Mouse (Mus musculus) stomach, embryonic 16.5 days (tissue): ENCODE measurements around the gene Mlst8. TPM values are rescaled to one million over a fixed set of nuclear protein-coding genes. Genes with fewer than 3 reads are reported as not detected.
"Not testable (repeated sequence)": the region's sequence is repeated elsewhere in the genome, so short reads cannot be mapped to it uniquely, and the experiment has no call there.

Source experiments
- ATAC-seq: fragments of 200-750 bp; cut with Nextera tagmentation; 2 replicates; pipeline ENCODE4 v1.8.0; 2017; ENCODE audit warnings: moderate number of reproducible peaks, moderate TSS enrichment; ENCODE audit not compliant: insufficient read depth, low FRiP score
- H3K27ac ChIP-seq: fragments of 300-500 bp; sonication (generic); 2 replicates; pipeline ENCODE4 v1.5.1; 2014; ENCODE audit warnings: low read length
- H3K27me3 ChIP-seq: fragments of 300-500 bp; sonication (generic); 2 replicates; pipeline ENCODE4 v1.6.1; 2014; ENCODE audit warnings: low read length, control low read depth, mixed read lengths; ENCODE audit not compliant: control insufficient read depth, insufficient read depth
- H3K36me3 ChIP-seq: fragments of 300-500 bp; sonication (generic); 2 replicates; pipeline ENCODE4 v1.6.1; 2014; ENCODE audit warnings: low read length; ENCODE audit not compliant: control insufficient read depth, insufficient read depth
- H3K4me1 ChIP-seq: fragments of 300-500 bp; sonication (generic); 2 replicates; pipeline ENCODE4 v1.6.1; 2014; ENCODE audit warnings: low read length, control low read depth, mixed read lengths; ENCODE audit not compliant: control insufficient read depth, insufficient read depth
- H3K4me2 ChIP-seq: fragments of 300-500 bp; sonication (generic); 2 replicates; pipeline ENCODE4 v1.6.1; 2014; ENCODE audit warnings: low read depth, low read length, mixed read lengths
- H3K4me3 ChIP-seq: fragments of 300-500 bp; sonication (generic); replicated peaks from 2 replicates; pipeline ENCODE4 v1.5.1; 2014; ENCODE audit warnings: mild to moderate bottlenecking, low read length
- H3K9ac ChIP-seq: fragments of 300-500 bp; sonication (generic); 2 replicates; pipeline ENCODE4 v1.6.1; 2014; ENCODE audit warnings: low read length
- H3K9me3 ChIP-seq: fragments of 300-500 bp; sonication (generic); replicated peaks from 2 replicates; pipeline ENCODE4 v1.6.1; 2016; ENCODE audit warnings: low read length, control low read depth; ENCODE audit not compliant: control insufficient read depth
- WGBS: fragments of 180-500 bp; shearing (Covaris S2); extraction: QIAGEN DNeasy Blood & Tissue Kit; methylation state at CpG from one replicate; pipeline ENCODE4 v1.1.7; 2014; 5-methylcytosine and 5-hydroxymethylcytosine counted together
- polyA plus RNA-seq: library from polyadenylated mRNA; unstranded; fragments of >200 nt; fragmentation: Nextera tagmentation; extraction: Ambion mirVana; gene quantifications from 2 replicates; pipeline ENCODE4 v1.2.1, GENCODE M21; 2015

Mlst8 gene
- polyA plus RNA-seq, 1 experiment from 2014 or later: 29.0 TPM

DNA sequence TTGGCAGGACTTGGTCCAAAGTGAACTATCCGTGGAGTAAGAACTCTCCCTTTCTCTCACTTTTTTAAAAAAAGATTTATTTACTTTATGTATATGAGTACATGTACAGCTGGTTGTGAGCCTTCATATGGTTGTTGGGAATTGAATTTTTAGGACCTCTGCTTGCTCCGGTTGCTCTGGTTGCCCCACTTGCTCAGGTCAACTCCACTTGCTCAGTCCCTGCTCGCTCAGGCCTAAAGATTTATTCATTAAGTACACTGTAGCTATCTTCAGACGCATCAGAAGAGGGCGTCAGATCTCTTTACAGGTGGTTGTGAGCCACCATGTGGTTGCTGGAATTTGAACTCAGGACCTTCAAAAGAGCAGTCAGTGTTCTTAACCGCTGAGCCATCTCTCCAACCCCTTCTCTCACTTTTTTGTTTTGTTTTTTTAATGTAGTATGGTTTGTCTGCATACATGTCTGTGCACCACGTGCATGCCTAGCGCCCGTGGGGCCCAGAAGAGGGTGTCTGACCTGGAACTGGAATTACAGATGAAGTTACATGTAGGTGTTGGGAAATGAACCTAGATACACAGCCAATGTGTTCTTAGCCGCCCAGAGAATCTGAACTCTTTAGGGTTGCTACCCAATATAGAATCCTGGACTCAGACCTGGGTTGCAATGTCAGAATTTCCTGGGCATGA, 23.2 kb downstream of the Mlst8 start:
- Histone ChIP-seq H3K4me2 (peak overlapping the region; percentile 47), H3K4me1 (peaks cover 13% of the 10 kb centered on the region), H3K27ac (peak overlapping the region; percentile 46), H3K4me3 (peak overlapping the region; percentile 90)
- not testable (repeated sequence) for H3K9ac ChIP-seq, H3K9me3 ChIP-seq, H3K27me3 ChIP-seq, H3K36me3 ChIP-seq
- peak; percentile 4; the same call in 1 of the 2 replicates for ATAC-seq
- 49% methylated on average over 10 of the region's 10 CpGs for WGBS

DNA sequence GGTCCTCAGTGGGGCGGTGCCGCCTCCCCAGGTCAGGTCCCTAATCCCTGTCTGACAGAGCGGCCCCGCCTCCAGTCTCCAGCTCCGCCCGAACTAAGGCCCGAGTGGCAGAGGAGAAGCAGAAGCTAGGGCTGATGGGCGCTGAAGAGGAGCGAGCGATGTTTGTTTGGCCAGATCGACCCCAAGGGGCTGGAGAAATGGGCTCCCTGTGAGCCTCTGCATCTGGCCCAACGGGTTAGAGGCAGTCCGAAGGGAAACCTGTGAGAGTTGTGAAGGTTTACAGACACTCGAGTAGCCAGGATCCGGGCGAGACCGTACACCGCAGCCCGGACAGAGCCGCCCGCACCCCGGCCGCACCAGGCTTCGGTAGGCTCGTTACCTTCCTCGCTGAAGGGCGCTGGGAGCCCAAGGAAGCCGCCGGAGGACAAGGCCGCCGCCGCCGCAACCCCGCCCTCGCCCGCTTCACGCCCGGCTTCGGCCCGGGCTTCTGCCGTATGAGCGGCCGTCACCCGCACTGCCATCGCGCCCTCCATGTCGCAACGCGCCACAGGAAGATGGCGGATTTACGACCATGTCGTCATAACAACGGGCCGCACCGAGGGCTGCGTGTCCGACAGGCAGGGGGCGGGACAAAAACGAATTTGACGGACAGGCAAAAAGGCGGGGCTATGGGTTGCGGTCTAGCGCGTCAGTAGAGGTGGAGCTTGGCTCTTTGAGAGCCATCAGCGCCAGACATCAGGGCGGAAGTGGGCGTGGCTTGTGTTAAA, 23.9 kb downstream of the Mlst8 start:
- peak; percentile 93 for ATAC-seq
- H3K27me3 ChIP-seq: no peaks in the 10 kb centered on the region
- no peaks in the 10 kb centered on the region for H3K9me3 ChIP-seq
- peak overlapping the region; percentile 90 for H3K4me3 ChIP-seq
- no peaks in the 10 kb centered on the region for H3K36me3 ChIP-seq
- H3K4me2 ChIP-seq: peak overlapping the region; percentile 84
- H3K27ac ChIP-seq: peak overlapping the region; percentile 99
- peak overlapping the region; percentile 94 for H3K9ac ChIP-seq
- under 1% methylated on average over 67 of the region's 67 CpGs for WGBS
- peaks cover 13% of the 10 kb centered on the region for H3K4me1 ChIP-seq

DNA sequence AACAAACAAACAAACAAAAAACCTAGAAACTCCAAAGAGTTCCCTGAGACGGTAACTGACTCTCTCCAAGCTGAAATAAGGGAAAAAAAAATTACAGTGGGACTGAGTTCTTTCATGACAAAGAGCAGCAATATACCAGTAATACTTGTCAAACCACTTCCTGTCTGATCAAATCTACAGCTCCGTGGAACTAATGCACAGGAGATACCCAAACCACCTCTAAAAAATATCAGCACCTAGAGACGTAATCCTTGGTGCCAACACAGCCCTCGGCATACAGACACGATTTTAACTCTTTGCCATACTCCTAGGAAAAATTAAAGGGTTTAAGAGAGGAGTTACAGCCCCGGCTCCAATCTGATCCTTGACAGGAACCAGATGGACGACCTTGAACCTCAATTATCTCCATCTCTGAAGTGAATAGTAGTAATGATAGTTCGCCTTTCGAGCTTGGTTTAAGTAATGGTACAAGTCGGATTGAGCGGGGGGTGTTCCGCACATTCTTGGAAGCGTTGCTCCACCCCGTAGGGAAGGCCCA, 24.6 kb downstream of the Mlst8 start:
- Histone ChIP-seq H3K9me3 (no peaks in the 10 kb centered on the region), H3K9ac (peak overlapping the region; percentile 94), H3K27ac (peak overlapping the region; percentile 99), H3K36me3 (peaks cover 3% of the 10 kb centered on the region; the same call in 1 of the 2 replicates), H3K4me2 (peak overlapping the region; percentile 84), H3K4me1 (peaks cover 13% of the 10 kb centered on the region), H3K27me3 (no peaks in the 10 kb centered on the region), H3K4me3 (peak overlapping the region; percentile 90)
- no peak for ATAC-seq
- WGBS: 2% methylated on average over 14 of the region's 14 CpGs

DNA sequence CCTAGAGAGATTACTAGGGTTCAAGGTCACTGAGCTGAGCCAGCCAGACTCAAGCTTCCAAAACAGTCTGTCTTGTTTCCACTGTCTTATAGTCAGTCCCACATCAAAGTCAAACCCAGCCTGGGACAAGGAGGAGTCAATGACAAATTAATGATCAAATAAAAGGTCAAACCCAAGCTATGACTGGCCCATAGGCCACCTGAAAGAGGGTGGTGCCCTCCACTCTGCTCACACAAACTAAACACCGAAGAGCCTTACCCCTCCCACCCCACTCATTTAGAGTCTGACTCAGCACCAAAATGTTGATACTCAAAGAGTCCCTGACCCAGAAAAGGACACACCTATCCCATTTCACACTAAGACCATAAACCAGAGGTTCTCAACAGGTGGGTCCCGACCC, 25.5 kb downstream of the Mlst8 start:
- Histone ChIP-seq H3K4me2 (peak overlapping the region; percentile 84), H3K36me3 (peaks cover 11% of the 10 kb centered on the region; the same call in 1 of the 2 replicates), H3K4me1 (peaks cover 13% of the 10 kb centered on the region), H3K4me3 (no peak overlapping the region), H3K27ac (peak overlapping the region; percentile 99; the same call in 1 of the 2 replicates), H3K9me3 (no peaks in the 10 kb centered on the region), H3K27me3 (no peaks in the 10 kb centered on the region), H3K9ac (no peak overlapping the region)
- 64% methylated on average over 2 of the region's 2 CpGs for WGBS
- ATAC-seq: no peak

DNA sequence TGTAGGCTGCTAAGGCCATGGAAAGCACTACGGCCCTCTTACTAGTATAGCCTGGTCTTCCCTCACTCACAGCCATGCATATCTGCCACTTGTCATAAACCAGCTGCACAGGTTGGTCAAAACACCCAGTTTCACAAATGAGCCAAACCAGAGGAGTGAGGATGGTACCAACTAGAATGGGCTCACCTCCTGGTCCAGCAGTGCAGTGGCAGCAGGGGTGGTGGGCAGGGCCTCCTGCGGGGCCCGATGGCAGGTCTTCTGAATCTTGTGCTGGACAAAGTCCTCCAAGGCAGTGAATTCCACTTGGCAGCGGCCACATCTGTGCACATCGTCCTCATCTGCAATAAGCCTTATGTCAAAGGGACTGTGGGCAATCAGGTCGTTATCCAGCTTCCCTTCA, 27.7 kb downstream of the Mlst8 start:
- peaks cover 24% of the 10 kb centered on the region; the same call in 1 of the 2 replicates for H3K36me3 ChIP-seq
- H3K9me3 ChIP-seq: no peaks in the 10 kb centered on the region
- H3K4me3 ChIP-seq: no peak overlapping the region
- H3K9ac ChIP-seq: no peak overlapping the region
- H3K27me3 ChIP-seq: no peaks in the 10 kb centered on the region
- 89% methylated on average over 6 of the region's 6 CpGs for WGBS
- no peak for ATAC-seq
- H3K4me1 ChIP-seq: peaks cover 13% of the 10 kb centered on the region
- H3K4me2 ChIP-seq: no peak overlapping the region
- no peak overlapping the region for H3K27ac ChIP-seq

DNA sequence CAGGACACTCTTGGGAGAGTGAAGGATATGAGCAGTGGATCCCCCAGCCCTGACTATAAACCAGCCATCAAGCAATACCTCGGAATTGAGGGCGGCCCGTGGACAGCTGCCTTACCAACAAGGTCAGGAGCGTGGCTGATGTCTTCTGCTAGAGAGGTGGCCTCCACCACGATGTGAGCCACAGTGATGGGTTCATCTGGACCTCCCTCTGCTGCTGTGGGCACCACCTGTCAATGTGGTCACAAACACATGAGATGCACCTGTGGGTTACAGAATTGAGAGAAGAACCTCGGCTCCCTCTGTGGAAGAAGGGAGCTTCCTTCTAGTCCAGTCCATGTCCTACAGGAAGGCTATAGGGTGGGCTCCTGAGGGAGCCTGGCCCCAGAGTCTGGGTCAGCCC, 29.4 kb downstream of the Mlst8 start:
- 92% methylated on average over 6 of the region's 6 CpGs for WGBS
- Histone ChIP-seq H3K4me1 (peaks cover 13% of the 10 kb centered on the region), H3K27me3 (no peaks in the 10 kb centered on the region), H3K9me3 (no peaks in the 10 kb centered on the region), H3K4me3 (no peak overlapping the region), H3K9ac (no peak overlapping the region), H3K27ac (no peak overlapping the region), H3K4me2 (no peak overlapping the region), H3K36me3 (peaks cover 35% of the 10 kb centered on the region; the same call in 1 of the 2 replicates)
- ATAC-seq: no peak

DNA sequence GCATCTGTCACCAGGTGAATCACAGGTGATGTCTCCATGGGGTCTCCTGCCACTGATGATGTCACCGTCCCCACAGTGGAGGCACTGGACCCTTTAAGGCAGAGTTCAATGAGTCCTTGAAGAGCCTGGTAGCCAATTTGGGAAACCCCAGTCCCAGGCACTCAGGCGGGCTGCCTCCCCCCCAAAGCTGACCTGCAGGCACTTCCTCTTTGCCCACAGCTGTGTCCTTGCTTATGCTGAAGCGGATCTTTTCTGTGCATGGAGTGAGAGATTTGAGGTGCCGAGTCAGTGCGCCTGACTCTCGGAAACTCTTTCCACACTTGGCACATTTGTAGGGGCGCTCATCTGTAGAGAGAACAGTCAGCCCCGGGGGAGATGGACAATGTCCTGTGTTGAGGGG, 32.3 kb downstream of the Mlst8 start:
- Histone ChIP-seq H3K9ac (no peak overlapping the region), H3K4me2 (no peak overlapping the region), H3K36me3 (peaks cover 39% of the 10 kb centered on the region; the same call in 1 of the 2 replicates), H3K27ac (no peak overlapping the region), H3K27me3 (no peaks in the 10 kb centered on the region), H3K4me1 (no peaks in the 10 kb centered on the region), H3K9me3 (no peaks in the 10 kb centered on the region), H3K4me3 (no peak overlapping the region)
- no peak for ATAC-seq
- WGBS: 91% methylated on average over 8 of the region's 8 CpGs

DNA sequence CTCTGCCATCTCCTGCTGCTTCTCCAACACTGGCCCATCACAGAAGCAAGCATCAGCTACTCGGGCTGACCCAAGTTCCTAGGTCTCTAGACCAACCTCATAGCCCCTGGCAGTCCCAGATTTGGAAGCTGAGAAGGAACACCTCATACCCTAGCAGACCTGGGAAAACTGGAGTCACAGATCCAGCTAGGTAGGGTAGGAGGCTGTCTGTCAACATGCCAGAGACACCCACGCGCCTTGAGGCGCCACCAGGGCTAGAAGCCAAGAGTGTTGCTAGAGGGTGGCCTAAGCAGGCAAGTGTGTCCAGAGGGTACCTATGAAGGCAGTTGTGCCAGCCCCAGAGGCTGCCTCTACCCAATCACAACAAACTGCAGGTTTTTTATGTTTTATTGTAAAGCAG, 35.5 kb downstream of the Mlst8 start:
- no peaks in the 10 kb centered on the region for H3K9me3 ChIP-seq
- H3K4me1 ChIP-seq: no peaks in the 10 kb centered on the region
- no peak overlapping the region for H3K9ac ChIP-seq
- no peak overlapping the region for H3K4me3 ChIP-seq
- H3K36me3 ChIP-seq: peaks cover 38% of the 10 kb centered on the region; the same call in 1 of the 2 replicates
- H3K27ac ChIP-seq: peak overlapping the region; percentile 50; the same call in 1 of the 2 replicates
- WGBS: 87% methylated on average over 4 of the region's 4 CpGs
- no peaks in the 10 kb centered on the region for H3K27me3 ChIP-seq
- no peak for ATAC-seq
- H3K4me2 ChIP-seq: no peak overlapping the region

DNA sequence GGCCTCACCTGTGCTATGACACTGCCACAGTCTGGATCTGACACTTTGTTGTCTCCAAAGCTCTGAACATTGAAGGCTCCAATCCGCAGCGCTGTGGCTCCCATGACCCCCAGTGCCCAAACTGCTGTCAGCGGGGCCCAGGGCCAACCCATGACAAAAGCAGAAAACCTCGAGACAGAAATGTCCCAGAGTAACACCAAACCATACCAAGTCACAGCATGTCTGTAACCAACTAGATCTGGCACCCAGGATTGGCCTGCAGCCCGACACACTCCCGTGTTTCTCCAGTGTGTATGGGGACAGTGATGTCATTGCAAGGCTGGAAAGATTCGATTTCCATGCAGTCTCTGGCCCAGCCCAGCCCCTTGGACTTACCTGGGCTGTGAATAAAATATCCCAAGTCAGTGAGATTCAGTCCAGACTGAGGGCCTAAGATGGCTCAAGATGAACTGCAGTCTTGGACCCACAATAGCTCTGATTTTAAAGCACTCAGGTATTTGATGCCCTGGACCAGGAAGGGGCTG, 36.2 kb downstream of the Mlst8 start, which contains the start of gene Dnase1l2:
Dnase1l2 (minus strand) TSS at position 474 of the 524 bp plus-strand sequence.
- H3K27ac ChIP-seq: peak within 1 kb of the TSS; percentile 50
- H3K9ac ChIP-seq: peak within 1 kb of the TSS; percentile 17; the same call in 1 of the 2 replicates
- WGBS: 77% methylated on average over 7 of the region's 7 CpGs
- no peak for ATAC-seq
- no peaks in the 10 kb centered on the region for H3K27me3 ChIP-seq
- no peaks in the 10 kb centered on the region for H3K4me1 ChIP-seq
- H3K9me3 ChIP-seq: no peaks in the 10 kb centered on the region
- no peak within 1 kb of the TSS for H3K4me2 ChIP-seq
- H3K4me3 ChIP-seq: no peak within 1 kb of the TSS
- peaks cover 32% of the 10 kb centered on the region; the same call in 1 of the 2 replicates for H3K36me3 ChIP-seq
